Mouse (Mus musculus) limb, embryonic 14.5 days (tissue): ENCODE measurements at regions not wholly inside any gene's neighbourhood (a gene's known extent, or its start where the extent isn't known, plus 50 kb on each side); places are given as distances from the start of the nearest gene placed in this dataset.
A peak's percentile ranks its signal among the peaks of the same experiment; 100 is the strongest.

Source experiments
- ATAC-seq: fragments of 200-750 bp; cut with Nextera tagmentation; 2 replicates; pipeline ENCODE4 v1.8.0; 2017; ENCODE audit warnings: low read depth, moderate number of reproducible peaks, moderate TSS enrichment; ENCODE audit not compliant: low FRiP score
- DNase-seq: peaks from one replicate; pipeline ENCODE4 v3.0.0-alpha.2; 2015; ENCODE audit warnings: low spot score
- H3K27ac ChIP-seq: fragments of 300-500 bp; sonication (generic); replicated peaks from 2 replicates; pipeline ENCODE4 v1.5.1; 2014; ENCODE audit warnings: low read depth, mild to moderate bottlenecking, low read length, moderate library complexity, mixed read lengths
- H3K27me3 ChIP-seq: fragments of 300-500 bp; sonication (generic); 2 replicates; pipeline ENCODE4 v1.6.1; 2014; ENCODE audit warnings: low read length, mixed read lengths; ENCODE audit not compliant: control insufficient read depth, insufficient read depth
- H3K36me3 ChIP-seq: fragments of 300-500 bp; sonication (generic); 2 replicates; pipeline ENCODE4 v1.6.1; 2014; ENCODE audit warnings: mild to moderate bottlenecking, low read length, moderate library complexity, mixed read lengths; ENCODE audit not compliant: control insufficient read depth, insufficient read depth
- H3K4me1 ChIP-seq: fragments of 300-500 bp; sonication (generic); 2 replicates; pipeline ENCODE4 v1.6.1; 2014; ENCODE audit warnings: antibody characterized with exemption, low read length, mixed read lengths; ENCODE audit not compliant: control insufficient read depth, insufficient read depth
- H3K4me2 ChIP-seq: fragments of 300-500 bp; sonication (generic); replicated peaks from 2 replicates; pipeline ENCODE4 v1.6.1; 2014; ENCODE audit warnings: low read depth, mild to moderate bottlenecking, low read length, moderate library complexity; ENCODE audit not compliant: severe bottlenecking
- H3K4me3 ChIP-seq: fragments of 300-500 bp; sonication (generic); replicated peaks from 2 replicates; pipeline ENCODE4 v1.5.1; 2014; ENCODE audit warnings: low read length
- H3K9ac ChIP-seq: fragments of 300-500 bp; sonication (generic); 2 replicates; pipeline ENCODE4 v1.6.1; 2014; ENCODE audit warnings: mild to moderate bottlenecking, low read depth, low read length, moderate library complexity; ENCODE audit not compliant: severe bottlenecking
- H3K9me3 ChIP-seq: fragments of 300-500 bp; sonication (generic); 2 replicates; pipeline ENCODE4 v1.6.1; 2016; ENCODE audit warnings: low read length; ENCODE audit not compliant: control insufficient read depth
- POLR2A ChIP-seq: fragments of 200-500 bp; IDR thresholded peaks from 2 replicates; pipeline ENCODE4 v1.8.0; 2012; ENCODE audit warnings: inconsistent platforms, mild to moderate bottlenecking, moderate library complexity, borderline replicate concordance; ENCODE audit not compliant: insufficient read depth, insufficient read length; ENCODE audit errors: extremely low read depth
- WGBS: fragments of 180-500 bp; shearing (Covaris S2); extraction: QIAGEN DNeasy Blood & Tissue Kit; methylation state at CpG from one replicate; pipeline ENCODE4 v1.1.7; 2014; 5-methylcytosine and 5-hydroxymethylcytosine counted together

- H3K4me3 ChIP-seq: no peak overlapping the region
- no peak overlapping the region for H3K9ac ChIP-seq
- no peaks in the 10 kb centered on the region for H3K27me3 ChIP-seq
- 78% methylated on average over 14 of the region's 14 CpGs for WGBS
- no peaks in the 10 kb centered on the region for H3K9me3 ChIP-seq
- no peaks in the 10 kb centered on the region for H3K36me3 ChIP-seq
- H3K27ac ChIP-seq: no peak overlapping the region
- peaks cover 24% of the 10 kb centered on the region for H3K4me1 ChIP-seq
- no peak for TF ChIP-seq POLR2A
- no peak overlapping the region for H3K4me2 ChIP-seq
- DNase-seq (no peak), ATAC-seq (no peak)
These were observed 145.4 kb upstream of the Serp2 start for GRCm38 (mm10) chr14:76701911-76702708.

DNA sequence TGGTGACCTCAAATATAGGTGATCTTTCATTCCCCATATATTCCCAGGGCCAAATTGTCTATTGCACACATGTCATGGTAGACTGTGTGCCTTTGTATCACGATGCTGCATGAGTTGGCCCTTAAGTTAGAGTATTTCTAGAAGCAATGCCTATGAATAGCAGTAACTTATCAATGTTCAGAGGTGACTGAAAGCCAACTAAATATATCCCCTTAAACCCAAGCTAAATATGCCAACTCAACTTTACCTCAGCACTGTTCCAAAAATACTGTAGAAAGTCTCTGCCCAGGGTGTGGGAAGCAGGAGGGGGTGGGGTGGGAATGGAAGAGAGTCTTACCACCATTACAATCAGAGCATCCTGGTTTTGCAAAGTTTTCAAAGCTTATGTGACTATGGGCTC, 144.6 kb upstream of the Serp2 start:
- Histone ChIP-seq H3K9me3 (no peaks in the 10 kb centered on the region), H3K4me2 (no peak overlapping the region), H3K4me3 (no peak overlapping the region), H3K9ac (no peak overlapping the region), H3K4me1 (peaks cover 29% of the 10 kb centered on the region), H3K36me3 (no peaks in the 10 kb centered on the region), H3K27me3 (no peaks in the 10 kb centered on the region), H3K27ac (no peak overlapping the region)
- TF ChIP-seq POLR2A: no peak
- ATAC-seq: no peak
- DNase-seq: no peak
- 92% methylated on average over 1 of the region's 1 CpGs for WGBS

DNA sequence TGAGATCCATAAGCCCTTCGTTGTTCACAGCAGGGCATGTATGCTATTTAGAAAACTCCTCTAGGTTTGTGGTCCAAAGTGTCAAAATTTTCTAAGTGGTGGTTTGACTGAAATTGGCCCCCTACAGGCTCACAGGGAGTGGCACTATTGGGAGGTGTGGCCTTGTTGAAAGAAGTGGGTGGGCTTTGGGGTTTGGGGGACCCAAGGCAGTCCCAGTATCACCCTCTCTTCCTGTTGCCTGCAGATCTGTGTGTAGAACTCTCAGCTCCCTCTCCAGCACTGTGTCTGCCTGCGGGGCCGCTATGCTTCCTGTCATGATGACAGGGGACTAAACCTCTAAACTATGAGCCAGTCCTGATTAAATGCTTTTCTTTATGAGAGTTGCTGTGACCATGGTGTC, 144.1 kb upstream of the Serp2 start:
- H3K9ac ChIP-seq: no peak overlapping the region
- H3K36me3 ChIP-seq: no peaks in the 10 kb centered on the region
- H3K4me1 ChIP-seq: peaks cover 34% of the 10 kb centered on the region
- no peaks in the 10 kb centered on the region for H3K27me3 ChIP-seq
- ATAC-seq (no peak), DNase-seq (no peak)
- H3K4me3 ChIP-seq: no peak overlapping the region
- no peak overlapping the region for H3K27ac ChIP-seq
- H3K9me3 ChIP-seq: no peaks in the 10 kb centered on the region
- no peak overlapping the region for H3K4me2 ChIP-seq
- TF ChIP-seq POLR2A: no peak
- 87% methylated on average over 3 of the region's 3 CpGs for WGBS

GRCm38 (mm10) chr14:76700190-76700589, 143.5 kb upstream of the Serp2 start:
- Histone ChIP-seq H3K4me1 (peaks cover 38% of the 10 kb centered on the region), H3K4me2 (no peak overlapping the region), H3K4me3 (no peak overlapping the region), H3K36me3 (no peaks in the 10 kb centered on the region), H3K9ac (no peak overlapping the region), H3K9me3 (no peaks in the 10 kb centered on the region), H3K27ac (no peak overlapping the region), H3K27me3 (no peaks in the 10 kb centered on the region)
- TF ChIP-seq POLR2A: no peak
- ATAC-seq (no peak), DNase-seq (no peak)
- 89% methylated on average over 4 of the region's 4 CpGs for WGBS

DNA sequence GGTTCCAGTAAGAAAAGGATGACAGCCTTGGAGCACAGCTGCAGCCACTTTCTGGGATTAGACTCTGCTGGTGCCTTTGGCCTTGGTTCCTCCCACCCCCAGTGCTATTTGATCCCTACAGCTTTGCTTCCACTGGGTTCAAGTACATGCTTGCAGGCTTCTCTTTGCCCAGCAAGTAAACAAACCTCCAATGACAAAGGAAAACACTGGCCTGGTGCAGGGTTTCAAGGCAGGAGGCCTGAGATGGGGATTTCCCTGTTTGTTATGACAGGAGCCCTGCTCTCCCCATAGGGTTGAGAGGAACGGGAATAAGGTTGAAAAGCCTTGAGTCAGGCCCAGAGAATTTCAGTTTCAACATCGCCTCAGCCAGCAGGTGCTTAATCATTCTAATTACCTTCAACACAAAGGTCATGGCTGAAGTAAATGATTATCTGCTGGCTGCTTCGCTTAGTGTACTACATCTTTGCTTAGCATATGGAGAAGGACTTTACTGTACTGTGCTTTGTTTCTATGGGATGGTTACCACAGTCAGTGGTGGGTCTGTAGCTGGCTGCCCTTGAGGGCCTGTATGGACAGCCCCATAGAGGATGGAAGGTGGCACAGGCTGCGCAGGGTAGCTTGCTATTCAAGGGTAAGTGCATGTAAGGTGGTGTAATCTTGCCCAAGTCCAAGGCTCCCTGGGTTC, 142.2 kb upstream of the Serp2 start:
- no peak overlapping the region for H3K9ac ChIP-seq
- whole genome bisulfite sequencing: 45% methylated on average over 4 of the region's 4 CpGs
- no peak overlapping the region for H3K4me2 ChIP-seq
- TF ChIP-seq POLR2A: no peak
- H3K4me1 ChIP-seq: peaks cover 48% of the 10 kb centered on the region
- H3K27me3 ChIP-seq: no peaks in the 10 kb centered on the region
- no peak overlapping the region for H3K27ac ChIP-seq
- no peak overlapping the region for H3K4me3 ChIP-seq
- ATAC-seq: peak; percentile 40; the same call in 1 of the 2 replicates
- no peaks in the 10 kb centered on the region for H3K9me3 ChIP-seq
- H3K36me3 ChIP-seq: no peaks in the 10 kb centered on the region
- peak; percentile 39 for DNase-seq
